Mouse (Mus musculus): Measurements from ENCODE around the gene Zfp444.

Zfp444 gene

GRCm38 (mm10) chr7:6221978-6222377, 50.0 kb downstream of the Zfp444 start, which contains the start of gene Zscan5b:
Gene Zscan5b (plus strand): TSS chr7:6222278.
- DNase-seq = no peak

- peak; percentile 17 to 59 for DNase-seq
Measured at GRCm38 (mm10) chr7:6228491-6228890, 56.5 kb downstream of the Zfp444 start.

- DNase-seq = peak in 1 of 2 experiments; percentile 30
Measured at GRCm38 (mm10) chr7:6239787-6240186, 67.8 kb downstream of the Zfp444 start.

- DNase-seq = peak; percentile 44 to 74
Measured at GRCm38 (mm10) chr7:6240841-6241425, 68.9 kb downstream of the Zfp444 start.
